Mouse (Mus musculus) small intestine, adult 2 months (tissue): ENCODE measurements around the gene Gm6710. TPM values are rescaled to one million over a fixed set of nuclear protein-coding genes. Genes with fewer than 3 reads are reported as not detected.
"Not testable (repeated sequence)": the region's sequence is repeated elsewhere in the genome, so short reads cannot be mapped to it uniquely, and the experiment has no call there.

Experiments
- H3K27ac ChIP-seq: fragments of 200-500 bp; 2 replicates; pipeline ENCODE4 v1.5.1; 2012; ENCODE audit warnings: low read depth, low read length, control low read depth, inconsistent platforms; ENCODE audit not compliant: insufficient read depth
- H3K27me3 ChIP-seq: fragments of 200-500 bp; 2 replicates; pipeline ENCODE4 v1.6.1; 2012; ENCODE audit warnings: mild to moderate bottlenecking, moderate library complexity, low read length, inconsistent platforms; ENCODE audit not compliant: control insufficient read depth, insufficient read depth
- H3K36me3 ChIP-seq: fragments of 200-500 bp; 2 replicates; pipeline ENCODE4 v1.6.1; 2012; ENCODE audit warnings: mild to moderate bottlenecking, low read length, control low read depth, inconsistent platforms; ENCODE audit not compliant: control insufficient read depth, insufficient read depth
- H3K4me1 ChIP-seq: fragments of 200-500 bp; 2 replicates; pipeline ENCODE4 v1.6.1; 2012; ENCODE audit warnings: low read length, inconsistent platforms, mixed read lengths; ENCODE audit not compliant: control insufficient read depth, insufficient read depth, insufficient read length
- H3K4me3 ChIP-seq: fragments of 200-500 bp; 2 replicates; pipeline ENCODE4 v1.5.1; 2012; ENCODE audit warnings: low read depth, mild to moderate bottlenecking, control low read depth, inconsistent platforms, low read length, moderate library complexity
- WGBS: fragments of 180-500 bp; shearing (Covaris S2); methylation state at CpG from one replicate; pipeline ENCODE4 v1.1.7; 2018; 5-methylcytosine and 5-hydroxymethylcytosine counted together
- polyA plus RNA-seq: library from polyadenylated mRNA; depleted of rRNA; stranded (reverse); fragments of >200 nt; gene quantifications from 2 replicates; pipeline ENCODE4 v1.2.3, GENCODE M21; 2012; rRNA removed

Gene Gm6710
- polyA plus RNA-seq = 0.42 TPM in 1 of 2 replicates, not detected in the other

DNA sequence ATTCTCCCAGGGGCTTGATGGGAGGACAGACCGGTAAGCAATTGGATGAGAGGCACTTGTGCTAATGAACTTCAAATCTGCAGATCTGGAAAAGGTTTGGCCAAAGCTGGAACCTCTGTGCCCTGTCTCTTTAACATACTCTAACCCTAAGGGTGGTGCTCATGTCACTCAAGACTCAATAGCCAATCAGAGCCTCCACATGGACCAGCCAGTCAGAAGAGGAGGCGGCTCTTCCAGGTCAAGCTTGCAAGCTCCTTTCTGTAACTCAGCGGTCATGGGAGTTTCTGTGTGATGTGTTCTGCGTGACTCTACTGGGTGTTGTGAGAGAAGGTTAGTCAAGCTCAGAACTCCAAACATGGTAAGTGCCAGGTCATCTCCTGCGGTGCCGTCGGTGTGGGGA, at the start of gene Gm6710:
Gene Gm6710 (plus strand): TSS at position 196 of the 400 bp plus-strand sequence.
- WGBS = no CpG with 5 or more reads among the region's 7 CpGs
- not testable (repeated sequence) for H3K4me3 ChIP-seq, H3K27me3 ChIP-seq, H3K36me3 ChIP-seq, H3K27ac ChIP-seq, H3K4me1 ChIP-seq

Other genes with a start within 250 kb of the Gm6710 start
- gene Gm11007, start 225.2 kb upstream of the Gm6710 start, polyA plus RNA-seq = not detected in 2 replicates
- not detected in 2 replicates for gene Zfp969, start 165.6 kb upstream of the Gm6710 start, polyA plus RNA-seq
- not detected in 2 replicates for gene Gm2007, start 127.7 kb upstream of the Gm6710 start, polyA plus RNA-seq
- gene Gm14288, start 68.1 kb upstream of the Gm6710 start, polyA plus RNA-seq = 0.15 and 0.18 TPM in 2 replicates
- gene Zfp966, start 61.9 kb downstream of the Gm6710 start, polyA plus RNA-seq = 0.20 TPM in 1 of 2 replicates, not detected in the other
- not detected in 2 replicates for gene Gm2026, start 96.1 kb downstream of the Gm6710 start, polyA plus RNA-seq